Mouse (Mus musculus): ENCODE measurements at regions not wholly inside any gene's neighbourhood (a gene's known extent, or its start where the extent isn't known, plus 50 kb on each side); places are given as distances from the start of the nearest gene placed in this dataset.
"Not testable (repeated sequence)": the region's sequence is repeated elsewhere in the genome, so short reads cannot be mapped to it uniquely, and the experiment has no call there.

GRCm38 (mm10) chr13:10855947-10856561 is 495.4 kb upstream of the Chrm3 start:
- not testable (repeated sequence) for DNase-seq

DNA sequence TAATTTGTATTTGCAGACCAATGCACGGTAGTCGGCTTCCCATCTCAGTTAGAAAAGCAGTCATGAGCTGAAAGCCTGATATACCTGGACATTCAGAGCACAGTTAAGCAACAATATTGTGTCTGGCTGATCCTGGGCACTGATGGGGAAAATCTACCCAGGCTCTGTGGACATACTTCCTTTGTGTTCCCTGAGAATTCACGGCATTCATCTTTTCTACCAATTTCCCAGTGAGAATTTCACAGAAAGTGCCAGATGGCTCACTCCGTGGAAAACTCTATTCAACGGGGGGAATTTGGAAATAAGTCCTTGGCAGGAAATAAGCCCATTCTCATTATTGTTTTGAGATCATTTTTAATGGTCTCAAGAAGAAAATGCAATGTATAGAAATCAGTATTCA is 484.6 kb upstream of the Chrm3 start:
- DNase-seq: no peak

GRCm38 (mm10) chr13:10799351-10799913 is 438.8 kb upstream of the Chrm3 start:
- no peak for DNase-seq
